Mouse (Mus musculus) heart, adult 2 months (tissue): ENCODE data around the gene Nr1h4.

Experiments used
- CTCF ChIP-seq: fragments of 200-600 bp; IDR thresholded peaks from 2 replicates; pipeline ENCODE4 v1.8.1; 2022; ENCODE audit warnings: antibody characterized with exemption, mild to moderate bottlenecking, moderate library complexity
- EP300 ChIP-seq: fragments of 200-500 bp; IDR thresholded peaks from 2 replicates; pipeline ENCODE4 v1.6.1; 2011; ENCODE audit warnings: low read depth, low read length, control low read depth; ENCODE audit not compliant: insufficient read depth
- POLR2A ChIP-seq: fragments of 200-500 bp; IDR thresholded peaks from 2 replicates; pipeline ENCODE4 v1.6.1; 2011; ENCODE audit warnings: mild to moderate bottlenecking, low read depth, low read length, control low read depth; ENCODE audit not compliant: insufficient read depth

GRCm38 (mm10) chr10:89407551-89407950 is 125.8 kb downstream of the Nr1h4 start:
- TF ChIP-seq CTCF, result no peak
- TF ChIP-seq POLR2A, result no peak
- TF ChIP-seq EP300, result no peak
